Mouse (Mus musculus) liver, embryonic 12.5 days (tissue): Measurements from ENCODE around the gene Il17rc. TPM values are rescaled to one million over a fixed set of nuclear protein-coding genes. Genes with fewer than 3 reads are reported as not detected.

ENCODE experiments used
- ATAC-seq: fragments of 200-750 bp; cut with Nextera tagmentation; 2 replicates; pipeline ENCODE4 v1.8.0; 2017; ENCODE audit warnings: moderate number of reproducible peaks, mild to moderate bottlenecking, moderate library complexity
- H3K27ac ChIP-seq: fragments of 300-500 bp; sonication (generic); 2 replicates; pipeline ENCODE4 v1.5.1; 2016; ENCODE audit warnings: mild to moderate bottlenecking
- H3K27me3 ChIP-seq: fragments of 300-500 bp; sonication (generic); replicated peaks from 2 replicates; pipeline ENCODE4 v1.6.1; 2016; ENCODE audit warnings: mild to moderate bottlenecking, moderate library complexity
- H3K36me3 ChIP-seq: fragments of 300-500 bp; sonication (generic); 2 replicates; pipeline ENCODE4 v1.6.1; 2016; ENCODE audit warnings: mild to moderate bottlenecking, moderate library complexity
- H3K4me1 ChIP-seq: fragments of 300-500 bp; sonication (generic); 2 replicates; pipeline ENCODE4 v1.6.1; 2016
- H3K4me2 ChIP-seq: fragments of 300-500 bp; sonication (generic); 2 replicates; pipeline ENCODE4 v1.6.1; 2016; ENCODE audit warnings: mild to moderate bottlenecking, moderate library complexity
- H3K4me3 ChIP-seq: fragments of 300-500 bp; sonication (generic); 2 replicates; pipeline ENCODE4 v1.5.1; 2016; ENCODE audit warnings: mild to moderate bottlenecking, moderate library complexity
- H3K9ac ChIP-seq: fragments of 300-500 bp; sonication (generic); 2 replicates; pipeline ENCODE4 v1.6.1; 2016; ENCODE audit warnings: mild to moderate bottlenecking, moderate library complexity
- H3K9me3 ChIP-seq: fragments of 300-500 bp; sonication (generic); replicated peaks from 2 replicates; pipeline ENCODE4 v1.6.1; 2016; ENCODE audit warnings: mild to moderate bottlenecking, moderate library complexity
- WGBS: fragments of 180-500 bp; shearing (Covaris S2); methylation state at CpG from one replicate; pipeline ENCODE4 v1.1.7; 2016; ENCODE audit not compliant: insufficient replicate concordance; 5-methylcytosine and 5-hydroxymethylcytosine counted together
- polyA plus RNA-seq: library from polyadenylated mRNA; unstranded; fragments of >200 nt; fragmentation: Nextera tagmentation; extraction: Ambion mirVana; gene quantifications from 2 replicates; pipeline ENCODE4 v1.2.1, GENCODE M21; 2016

The Il17rc gene
- polyA plus RNA-seq: 4.7 and 5.1 TPM in 2 replicates

GRCm38 (mm10) chr6:113471297-113471936 lies at the start of gene Il17rc:
Il17rc (plus strand) TSS chr6:113471427.
- WGBS: 43% methylated on average over 12 of the region's 12 CpGs
- H3K36me3 ChIP-seq: no peaks in the 10 kb centered on the region
- ATAC-seq: no peak
- no peaks in the 10 kb centered on the region for H3K9me3 ChIP-seq
- H3K4me1 ChIP-seq: peaks cover 21% of the 10 kb centered on the region
- no peak within 1 kb of the TSS for H3K27ac ChIP-seq
- peak within 1 kb of the TSS; percentile 45 for H3K4me2 ChIP-seq
- H3K9ac ChIP-seq: peak within 1 kb of the TSS; percentile 9; the same call in 1 of the 2 replicates
- H3K27me3 ChIP-seq: peaks cover 53% of the 10 kb centered on the region
- 0 out of 2 replicates have a peak within 1 kb of the TSS, but pooled peaks have one; percentile 12 for H3K4me3 ChIP-seq

GRCm38 (mm10) chr6:113423000-113423399 lies 48.2 kb upstream of the Il17rc start:
- H3K9me3 ChIP-seq: 0 out of 2 replicates have a peak, but pooled peaks cover 5% of the 10 kb centered on the region
- H3K4me1 ChIP-seq: peaks cover 21% of the 10 kb centered on the region
- H3K4me3 ChIP-seq: no peak overlapping the region
- H3K36me3 ChIP-seq: no peaks in the 10 kb centered on the region
- no peak overlapping the region for H3K4me2 ChIP-seq
- H3K27ac ChIP-seq: no peak overlapping the region
- H3K27me3 ChIP-seq: no peaks in the 10 kb centered on the region
- 33% methylated on average over 4 of the region's 4 CpGs for WGBS
- ATAC-seq: no peak
- H3K9ac ChIP-seq: no peak overlapping the region

- no peak overlapping the region for H3K27ac ChIP-seq
- no peaks in the 10 kb centered on the region for H3K27me3 ChIP-seq
- 72% methylated on average over 7 of the region's 7 CpGs for WGBS
- H3K4me2 ChIP-seq: no peak overlapping the region
- no peaks in the 10 kb centered on the region for H3K36me3 ChIP-seq
- H3K4me3 ChIP-seq: no peak overlapping the region
- H3K4me1 ChIP-seq: peaks cover 14% of the 10 kb centered on the region
- no peak overlapping the region for H3K9ac ChIP-seq
- ATAC-seq: no peak
- H3K9me3 ChIP-seq: 0 out of 2 replicates have a peak, but pooled peaks cover 5% of the 10 kb centered on the region
Observed at GRCm38 (mm10) chr6:113424187-113424586, 47.0 kb upstream of the Il17rc start.

GRCm38 (mm10) chr6:113426696-113427095 lies 44.5 kb upstream of the Il17rc start:
- Histone ChIP-seq H3K9me3 (0 out of 2 replicates have a peak, but pooled peaks cover 5% of the 10 kb centered on the region), H3K4me3 (no peak overlapping the region), H3K27me3 (no peaks in the 10 kb centered on the region), H3K36me3 (no peaks in the 10 kb centered on the region), H3K4me1 (no peaks in the 10 kb centered on the region), H3K9ac (no peak overlapping the region), H3K27ac (no peak overlapping the region), H3K4me2 (no peak overlapping the region)
- no peak for ATAC-seq
- 82% methylated on average over 4 of the region's 4 CpGs for WGBS

- Histone ChIP-seq H3K4me2 (no peak overlapping the region), H3K27ac (no peak overlapping the region), H3K9me3 (0 out of 2 replicates have a peak, but pooled peaks cover 5% of the 10 kb centered on the region), H3K27me3 (no peaks in the 10 kb centered on the region), H3K4me3 (no peak overlapping the region), H3K9ac (no peak overlapping the region), H3K36me3 (no peaks in the 10 kb centered on the region), H3K4me1 (no peaks in the 10 kb centered on the region)
- no peak for ATAC-seq
- WGBS: 58% methylated on average over 3 of the region's 3 CpGs
Observed at GRCm38 (mm10) chr6:113427397-113427796, 43.8 kb upstream of the Il17rc start.

GRCm38 (mm10) chr6:113428006-113428405 lies 43.2 kb upstream of the Il17rc start:
- 79% methylated on average over 16 of the region's 16 CpGs for WGBS
- Histone ChIP-seq H3K9ac (no peak overlapping the region), H3K9me3 (0 out of 2 replicates have a peak, but pooled peaks cover 5% of the 10 kb centered on the region), H3K27me3 (no peaks in the 10 kb centered on the region; the same call in 1 of the 2 replicates), H3K36me3 (no peaks in the 10 kb centered on the region), H3K4me2 (no peak overlapping the region), H3K4me3 (no peak overlapping the region), H3K27ac (no peak overlapping the region), H3K4me1 (no peaks in the 10 kb centered on the region)
- ATAC-seq: 0 out of 2 replicates have a peak, but pooled peaks have one; percentile 20

GRCm38 (mm10) chr6:113429965-113430364 lies 41.3 kb upstream of the Il17rc start:
- Histone ChIP-seq H3K4me3 (no peak overlapping the region), H3K27ac (no peak overlapping the region), H3K27me3 (no peaks in the 10 kb centered on the region; the same call in 1 of the 2 replicates), H3K4me2 (no peak overlapping the region), H3K9ac (no peak overlapping the region), H3K4me1 (no peaks in the 10 kb centered on the region), H3K36me3 (no peaks in the 10 kb centered on the region), H3K9me3 (0 out of 2 replicates have a peak, but pooled peaks cover 5% of the 10 kb centered on the region)
- no peak for ATAC-seq
- 50% methylated on average over 3 of the region's 3 CpGs for WGBS

GRCm38 (mm10) chr6:113430846-113431245 lies 40.4 kb upstream of the Il17rc start:
- WGBS: 49% methylated on average over 3 of the region's 3 CpGs
- Histone ChIP-seq H3K36me3 (no peaks in the 10 kb centered on the region), H3K27me3 (peaks cover 5% of the 10 kb centered on the region; the same call in 1 of the 2 replicates), H3K4me1 (no peaks in the 10 kb centered on the region), H3K9ac (no peak overlapping the region), H3K4me2 (no peak overlapping the region), H3K27ac (no peak overlapping the region), H3K4me3 (no peak overlapping the region), H3K9me3 (0 out of 2 replicates have a peak, but pooled peaks cover 5% of the 10 kb centered on the region)
- ATAC-seq: no peak

- Histone ChIP-seq H3K9me3 (0 out of 2 replicates have a peak, but pooled peaks cover 5% of the 10 kb centered on the region), H3K36me3 (no peaks in the 10 kb centered on the region), H3K9ac (no peak overlapping the region), H3K27me3 (peaks cover 5% of the 10 kb centered on the region; the same call in 1 of the 2 replicates), H3K4me3 (no peak overlapping the region), H3K4me1 (no peaks in the 10 kb centered on the region), H3K27ac (no peak overlapping the region), H3K4me2 (no peak overlapping the region)
- ATAC-seq: no peak
- 44% methylated on average over 3 of the region's 3 CpGs for WGBS
Observed at GRCm38 (mm10) chr6:113431801-113432200, 39.4 kb upstream of the Il17rc start.

GRCm38 (mm10) chr6:113433661-113434060 lies 37.6 kb upstream of the Il17rc start:
- 64% methylated on average over 3 of the region's 3 CpGs for WGBS
- no peak for ATAC-seq

GRCm38 (mm10) chr6:113434691-113435090 lies 36.5 kb upstream of the Il17rc start:
- H3K9me3 ChIP-seq: no peaks in the 10 kb centered on the region
- no peaks in the 10 kb centered on the region for H3K4me1 ChIP-seq
- WGBS: 58% methylated on average over 7 of the region's 7 CpGs
- no peak overlapping the region for H3K4me3 ChIP-seq
- no peak overlapping the region for H3K9ac ChIP-seq
- no peak overlapping the region for H3K4me2 ChIP-seq
- no peak overlapping the region for H3K27ac ChIP-seq
- peaks cover 5% of the 10 kb centered on the region; the same call in 1 of the 2 replicates for H3K27me3 ChIP-seq
- no peaks in the 10 kb centered on the region for H3K36me3 ChIP-seq
- ATAC-seq: no peak

More at GRCm38 (mm10) chr6:113433661-113434060, 37.6 kb upstream of the Il17rc start:
- Histone ChIP-seq H3K9ac (no peak overlapping the region), H3K4me3 (no peak overlapping the region), H3K9me3 (no peaks in the 10 kb centered on the region), H3K4me1 (no peaks in the 10 kb centered on the region), H3K27ac (no peak overlapping the region), H3K36me3 (no peaks in the 10 kb centered on the region), H3K27me3 (peaks cover 5% of the 10 kb centered on the region; the same call in 1 of the 2 replicates), H3K4me2 (no peak overlapping the region)

- 61% methylated on average over 9 of the region's 9 CpGs for WGBS
- H3K27ac ChIP-seq: no peak within 1 kb of the TSS
- ATAC-seq: no peak
Observed at GRCm38 (mm10) chr6:113435664-113436205, 35.5 kb upstream of the Il17rc start, which contains the start of gene Cidec. Cidec (minus strand) TSS chr6:113435760.

More at GRCm38 (mm10) chr6:113435664-113436205, 35.5 kb upstream of the Il17rc start, which contains the start of gene Cidec:
- Histone ChIP-seq H3K36me3 (no peaks in the 10 kb centered on the region), H3K4me1 (no peaks in the 10 kb centered on the region), H3K27me3 (peaks cover 5% of the 10 kb centered on the region; the same call in 1 of the 2 replicates), H3K4me2 (no peak within 1 kb of the TSS), H3K4me3 (no peak within 1 kb of the TSS), H3K9ac (no peak within 1 kb of the TSS), H3K9me3 (no peaks in the 10 kb centered on the region)
